Mouse (Mus musculus): ENCODE measurements around the gene Smg9.
"Not testable (repeated sequence)": the region's sequence is repeated elsewhere in the genome, so short reads cannot be mapped to it uniquely, and the experiment has no call there.

The Smg9 gene

DNA sequence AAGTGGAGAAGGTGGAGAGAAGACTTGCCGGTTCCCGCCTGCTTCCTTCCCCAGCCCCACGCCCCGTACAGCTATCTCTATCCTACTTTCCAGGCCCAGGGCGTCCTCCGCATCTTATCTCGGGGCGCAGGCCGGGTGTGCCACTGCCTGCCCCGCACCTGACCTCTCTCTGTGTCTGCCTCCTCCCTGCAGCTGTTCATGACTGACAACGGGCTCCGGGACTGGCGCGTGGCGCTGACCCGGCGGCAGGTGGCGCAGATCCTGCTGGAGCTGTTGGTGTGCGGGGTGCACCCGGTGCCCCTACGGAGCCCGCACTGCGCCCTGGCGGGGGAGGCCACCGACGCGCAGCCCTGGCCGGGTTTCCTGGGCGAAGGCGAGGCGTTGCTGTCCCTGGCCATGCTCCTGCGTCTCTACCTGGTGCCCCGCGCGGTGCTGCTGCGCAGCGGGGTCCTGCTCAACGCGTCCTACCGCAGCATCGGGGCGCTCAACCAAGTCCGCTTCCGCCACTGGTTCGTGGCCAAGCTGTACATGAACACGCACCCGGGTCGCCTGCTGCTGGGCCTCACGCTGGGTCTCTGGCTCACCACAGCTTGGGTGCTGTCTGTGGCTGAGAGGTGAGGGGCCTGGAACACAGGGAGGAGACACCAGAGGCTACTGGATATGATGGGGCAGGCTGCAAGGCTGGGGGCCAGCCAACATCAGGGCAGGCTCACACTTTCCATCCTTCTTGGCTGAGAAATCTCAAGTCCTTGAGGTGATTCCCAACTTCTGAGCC is 22.1 kb upstream of the Smg9 start:
- peak; percentile 13 to 31 for DNase-seq (ENCODE audit: low spot score in 2 of 2)

DNA sequence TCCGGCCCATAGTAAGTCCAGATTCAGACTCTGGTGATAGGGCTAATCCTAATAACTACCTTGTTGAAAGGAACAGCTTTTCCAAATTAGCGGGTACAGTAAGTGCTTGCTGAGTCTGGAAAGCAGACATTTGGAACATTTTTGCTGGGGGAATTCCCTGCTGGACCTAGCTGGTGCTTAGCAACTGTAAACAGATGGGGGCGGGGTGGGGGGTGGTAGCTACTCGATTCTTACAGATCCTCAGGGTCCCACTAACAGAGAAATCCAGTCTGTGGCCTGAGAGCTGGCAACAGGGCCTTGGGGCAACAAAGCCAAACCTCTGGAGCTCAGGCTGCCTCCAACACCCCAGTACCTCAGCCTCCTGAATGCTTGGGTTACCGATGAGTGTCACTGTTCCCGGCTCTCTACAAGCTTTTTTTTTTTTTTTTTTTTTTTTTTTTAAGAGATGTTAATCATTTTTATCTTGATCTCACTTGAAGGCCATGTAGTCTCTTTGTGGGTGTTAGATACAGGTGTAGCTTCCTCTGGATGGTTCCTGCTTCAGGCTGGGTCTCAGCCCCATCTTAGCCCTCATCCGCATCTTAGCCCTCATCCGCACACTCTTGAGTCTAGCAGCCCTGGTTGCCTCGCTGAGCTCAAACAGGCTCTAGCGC is 21.2 kb upstream of the Smg9 start:
- no peak for DNase-seq (ENCODE audit: low spot score in 2 of 2)

DNA sequence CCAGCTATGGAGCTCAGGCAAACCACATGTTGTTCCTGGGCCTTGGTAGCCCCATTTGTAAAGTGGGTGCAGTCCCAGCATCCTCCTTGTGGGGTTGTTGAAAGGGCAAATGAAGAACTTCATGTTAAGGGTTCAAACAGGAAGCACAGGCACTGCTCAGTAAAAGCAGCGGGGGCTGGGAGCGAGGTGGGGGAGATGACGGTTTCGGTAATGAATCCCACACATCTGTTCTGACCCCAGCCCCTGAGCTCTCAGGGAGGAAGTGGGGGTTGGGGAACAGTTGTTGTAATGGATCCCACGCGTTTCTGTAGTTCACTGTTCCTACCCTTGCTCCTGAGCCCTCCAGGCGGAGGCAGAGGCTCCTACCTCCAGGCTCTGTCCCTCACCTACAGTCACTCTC is 19.5 kb upstream of the Smg9 start:
- DNase-seq (ENCODE audit: low spot score in 2 of 2): no peak

DNA sequence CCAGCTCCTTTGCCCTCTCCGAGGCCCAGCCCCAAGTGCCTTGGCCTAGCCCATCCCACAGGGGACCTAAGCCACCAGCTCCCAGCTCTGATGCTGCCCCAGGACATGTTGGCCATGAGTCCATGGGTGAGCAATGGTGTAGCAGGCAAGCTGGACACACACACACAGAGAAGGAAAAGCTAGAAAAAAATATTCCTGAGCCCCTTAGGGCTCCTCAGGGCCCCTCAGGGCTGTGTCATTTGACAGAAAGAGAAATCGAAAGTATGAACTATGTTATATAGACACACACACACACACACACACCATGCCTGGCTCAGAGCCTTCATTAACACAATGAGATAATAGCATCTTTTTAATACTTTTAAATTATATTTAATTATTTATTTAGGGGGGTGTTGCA is 19.0 kb upstream of the Smg9 start:
- no peak for DNase-seq (ENCODE audit: low spot score in 2 of 2)

DNA sequence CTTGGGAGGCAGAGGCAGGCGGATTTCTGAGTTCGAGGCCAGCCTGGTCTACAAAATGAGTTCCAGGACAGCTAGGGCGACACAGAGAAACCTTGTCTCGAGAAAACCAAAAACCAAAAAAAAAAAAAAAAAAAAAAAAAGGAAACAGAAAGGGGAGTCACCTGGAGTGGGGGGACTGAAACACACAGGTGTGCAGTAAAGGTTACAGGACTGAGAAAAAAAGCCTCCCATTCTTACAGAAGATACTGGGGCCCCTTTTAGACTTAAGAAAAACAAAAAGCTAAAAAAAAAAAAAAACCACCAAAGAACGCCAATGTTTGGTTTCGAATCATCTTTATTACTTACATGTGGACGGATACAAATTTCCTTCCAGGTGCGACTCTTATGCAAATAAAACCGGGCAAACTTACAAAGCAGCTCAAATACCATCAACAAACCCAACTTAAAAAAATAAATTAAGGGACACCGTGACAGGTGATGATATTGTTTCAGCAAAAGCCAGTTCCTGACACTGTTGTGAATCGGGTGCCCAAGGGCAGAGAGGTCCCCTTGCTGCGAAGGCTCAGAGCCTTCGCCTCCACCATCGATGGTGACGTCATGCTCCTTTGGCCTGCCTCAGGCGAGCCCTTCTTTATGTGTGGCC is 16.6 kb upstream of the Smg9 start:
- no peak for DNase-seq (ENCODE audit: low spot score in 2 of 2)

DNA sequence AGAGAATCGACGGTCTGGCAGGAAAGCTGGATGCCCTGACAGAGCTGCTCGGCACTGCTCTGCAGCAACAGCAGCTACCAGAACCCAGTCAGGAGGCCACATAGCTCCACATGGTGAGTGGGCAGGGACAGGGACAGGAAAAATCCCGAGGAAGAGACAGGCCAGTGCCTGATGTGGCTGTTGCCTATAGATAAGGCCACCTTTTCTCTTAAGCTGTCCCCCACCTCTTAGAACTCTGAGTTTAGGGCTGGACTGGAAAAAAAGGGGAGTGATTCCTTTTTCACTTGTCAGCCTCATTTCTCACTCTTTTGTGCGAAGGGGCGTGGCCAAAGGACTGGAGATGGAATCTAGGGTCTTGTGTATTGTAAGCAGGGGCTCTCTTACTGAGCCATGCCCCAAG is 15.3 kb upstream of the Smg9 start:
- DNase-seq (ENCODE audit: low spot score in 2 of 2): no peak

DNA sequence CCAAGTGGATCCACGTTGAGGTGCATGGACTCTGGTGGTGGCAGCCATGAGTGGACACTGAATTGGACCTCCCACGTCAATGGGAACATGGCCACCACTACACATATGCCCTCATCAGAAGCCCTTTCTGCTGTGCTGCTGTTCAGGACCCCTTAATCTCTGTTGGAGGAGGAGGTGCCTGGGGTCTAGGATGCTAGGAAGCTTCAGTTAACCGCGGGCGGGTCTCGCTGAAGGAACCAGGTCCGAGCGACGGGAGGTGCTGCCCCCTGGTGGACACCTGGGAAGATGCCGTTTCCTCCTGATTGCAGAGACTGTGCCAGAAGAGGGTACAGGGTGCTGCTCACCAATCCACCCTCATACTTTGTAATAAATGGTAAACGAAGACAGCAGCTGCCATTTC is 14.6 kb upstream of the Smg9 start:
- no peak for DNase-seq (ENCODE audit: low spot score in 2 of 2)

DNA sequence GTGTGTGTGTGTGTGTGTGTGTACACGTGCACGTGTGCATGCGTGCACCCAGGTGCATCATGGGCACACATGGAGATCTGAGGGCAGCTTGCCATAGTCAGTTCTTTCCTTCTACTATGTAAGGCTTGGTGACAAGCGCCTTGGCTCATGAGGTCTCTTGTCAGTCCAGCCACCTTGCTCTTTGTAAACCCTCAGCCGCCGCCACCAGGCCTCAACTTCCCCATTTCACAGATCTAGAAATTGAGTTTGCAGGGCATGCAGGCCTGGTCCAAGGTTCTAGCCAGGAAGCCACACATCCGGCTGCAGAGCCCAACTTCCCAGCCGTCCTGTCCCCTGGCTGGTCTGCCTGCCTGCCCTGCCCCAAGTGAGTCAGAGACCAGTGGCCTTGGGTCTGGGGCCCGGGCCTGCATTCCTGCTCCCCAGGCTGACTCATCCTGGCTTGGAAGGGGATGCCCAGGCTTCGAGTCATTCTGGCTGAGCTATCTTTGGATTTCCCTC is 12.3 kb upstream of the Smg9 start:
- DNase-seq (ENCODE audit: low spot score in 2 of 2): peak in 1 of 2 experiments; percentile 41

DNA sequence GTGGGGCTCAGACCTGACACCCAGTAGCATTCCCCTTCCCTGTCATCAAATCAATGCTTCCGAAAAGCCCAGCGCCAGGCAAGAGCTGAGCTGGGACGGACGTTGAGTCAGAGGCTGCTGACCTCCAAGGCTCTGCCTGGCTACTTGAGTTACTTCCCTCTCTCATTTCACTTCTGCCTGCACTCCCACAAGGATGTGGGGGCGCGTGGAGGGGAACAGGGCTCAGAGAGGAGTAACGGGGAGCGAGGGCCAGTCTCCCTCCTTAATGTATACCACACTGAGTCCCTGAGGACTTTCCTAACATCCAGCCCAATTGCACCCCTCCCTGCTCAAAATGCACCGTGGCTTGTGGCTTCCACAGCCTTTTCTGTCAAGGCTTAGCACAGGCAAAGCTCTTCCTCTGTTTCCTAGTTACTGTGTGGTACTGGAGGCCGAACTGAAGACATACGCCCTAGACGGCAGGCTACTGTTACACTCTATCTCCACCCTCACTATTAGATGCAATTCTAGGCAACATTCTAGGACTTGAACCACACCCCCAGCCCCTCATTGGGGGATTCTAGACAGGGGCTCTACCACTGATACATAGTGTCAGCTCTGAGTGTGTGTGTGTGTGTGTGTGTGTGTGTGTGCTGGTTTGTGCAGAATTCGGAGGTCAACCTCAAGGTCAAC is 9.8 kb upstream of the Smg9 start:
- DNase-seq (ENCODE audit: low spot score in 2 of 2): no peak

DNA sequence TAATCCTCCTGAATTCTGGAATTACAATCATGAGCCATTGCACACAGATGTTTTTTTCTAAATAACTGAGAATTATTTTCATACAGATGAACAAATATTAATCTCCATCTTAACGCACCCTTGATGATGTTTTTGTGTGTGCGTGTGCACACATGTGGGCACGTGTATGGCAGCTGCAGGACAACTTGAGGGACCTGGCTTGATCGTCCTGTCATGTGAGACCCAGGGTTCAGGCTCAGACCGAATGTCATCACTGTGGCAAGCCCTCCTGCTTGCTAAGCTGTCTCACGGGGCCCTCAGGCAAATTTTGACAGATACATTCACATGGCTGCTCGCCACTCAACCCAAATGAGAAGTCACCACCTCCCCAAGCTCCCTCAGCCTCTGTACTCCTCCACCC is 8.9 kb upstream of the Smg9 start:
- DNase-seq (ENCODE audit: low spot score in 2 of 2): no peak

DNA sequence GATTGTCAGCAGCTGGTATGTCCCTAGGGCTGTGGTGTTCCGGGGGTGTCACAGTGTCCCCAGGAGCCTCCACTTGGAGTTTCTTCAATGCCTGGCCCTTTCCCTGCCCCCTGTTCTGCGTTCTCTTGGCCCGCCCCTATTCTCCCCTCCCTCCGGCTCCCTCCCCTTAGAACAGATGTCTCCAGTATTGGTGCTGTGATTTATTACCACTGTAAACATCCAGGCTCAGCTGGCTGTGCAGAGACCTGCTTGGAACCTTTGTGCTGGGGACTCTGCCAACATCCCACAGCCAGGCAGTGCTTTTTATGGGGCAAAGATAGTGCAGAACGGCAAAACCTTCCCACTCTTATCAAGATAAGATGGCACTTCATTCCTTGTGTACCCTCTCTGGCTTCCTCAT is 8.3 kb upstream of the Smg9 start:
- no peak for DNase-seq (ENCODE audit: low spot score in 2 of 2)

DNA sequence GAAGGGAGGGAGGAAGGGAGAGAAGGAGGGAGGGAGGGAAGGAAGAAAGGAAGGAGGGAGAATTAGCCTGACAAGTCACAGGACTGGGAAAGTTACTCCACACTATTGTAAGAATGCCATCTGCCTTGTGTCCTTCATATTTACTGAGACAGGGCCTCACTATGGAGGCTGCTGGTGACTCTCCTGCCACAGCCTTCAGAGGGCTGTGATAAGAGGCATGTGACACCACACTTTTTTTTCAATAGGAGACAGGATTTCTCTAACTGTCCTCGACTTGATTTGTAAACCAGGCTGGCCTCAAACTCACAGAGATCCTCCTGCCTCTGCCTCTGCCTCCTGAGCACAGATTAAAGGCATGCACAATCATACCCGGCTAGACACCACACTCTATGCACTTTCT is 7.7 kb upstream of the Smg9 start:
- DNase-seq (ENCODE audit: low spot score in 2 of 2): no peak

DNA sequence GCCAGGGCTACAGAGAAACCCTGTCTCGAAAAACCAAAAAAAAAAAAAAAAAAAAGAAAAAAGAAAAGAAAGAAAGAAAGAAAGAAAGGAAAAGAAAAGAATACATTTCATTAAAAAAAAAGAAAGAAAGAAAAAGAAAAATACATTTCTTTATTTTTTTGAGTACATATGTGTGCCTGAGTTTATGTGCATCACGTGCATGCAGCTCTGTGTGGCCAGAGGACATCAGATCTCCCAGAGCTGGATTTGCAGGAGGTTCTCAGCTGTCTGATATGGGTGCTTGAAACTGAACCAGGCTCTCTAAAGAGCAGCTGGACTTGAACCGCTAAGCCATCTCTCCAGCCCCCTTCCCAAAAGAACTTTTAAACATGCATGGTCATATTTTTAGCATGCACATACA is 5.4 kb upstream of the Smg9 start:
- DNase-seq (ENCODE audit: low spot score in 2 of 2): no peak

DNA sequence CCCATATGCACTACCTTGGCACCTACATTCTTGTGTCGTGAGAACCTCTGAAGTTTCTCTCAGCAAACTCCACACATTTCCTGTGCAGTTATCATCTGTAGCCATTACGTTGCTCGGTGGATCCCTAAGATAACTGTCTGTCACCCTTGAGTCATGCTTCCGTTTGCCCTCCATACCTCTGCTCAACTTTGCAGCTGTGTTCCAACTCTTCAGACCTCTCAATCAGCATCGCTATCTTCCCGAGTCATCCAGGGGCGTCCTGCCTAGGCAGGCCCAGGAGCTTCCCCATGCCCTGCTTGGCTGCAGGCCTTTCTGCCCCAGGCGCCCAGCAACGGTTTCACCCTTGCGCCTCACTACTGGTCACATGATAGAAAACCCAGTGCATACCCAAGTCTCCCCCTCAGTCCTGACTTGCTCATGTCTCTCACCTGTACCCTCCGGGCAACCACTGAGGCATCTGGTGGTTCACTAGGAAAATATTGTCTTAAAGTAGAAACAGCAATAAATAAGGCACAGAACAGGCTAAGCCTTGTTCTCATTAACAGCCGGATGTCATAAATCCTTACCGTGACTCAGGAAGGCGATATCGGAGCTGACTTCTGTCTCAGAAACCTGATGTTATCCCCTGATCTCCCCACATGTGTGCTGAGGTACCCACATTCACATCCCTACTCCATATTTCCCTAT is 4.8 kb upstream of the Smg9 start:
- no peak for DNase-seq (ENCODE audit: low spot score in 2 of 2)

DNA sequence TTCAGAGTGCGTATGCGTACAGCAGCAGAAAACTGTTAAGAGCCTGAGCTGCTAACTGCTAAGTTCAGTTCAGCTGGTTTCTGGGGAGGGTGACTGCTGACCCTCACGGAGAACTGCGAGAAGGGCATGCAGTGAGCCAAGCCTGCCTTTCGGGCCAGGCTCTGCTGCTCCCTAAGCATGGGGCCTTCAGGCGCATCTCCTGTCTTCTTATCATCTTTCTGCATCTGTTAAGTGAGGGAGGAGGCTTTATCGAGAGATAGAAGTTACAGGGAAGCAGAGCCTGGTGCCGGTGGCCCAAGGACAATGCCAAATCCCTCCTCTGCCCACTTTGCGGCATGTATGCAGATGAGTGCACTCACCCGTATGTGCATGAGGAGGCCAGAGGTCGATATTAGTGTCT is 2.6 kb upstream of the Smg9 start:
- DNase-seq (ENCODE audit: low spot score in 2 of 2): no peak

DNA sequence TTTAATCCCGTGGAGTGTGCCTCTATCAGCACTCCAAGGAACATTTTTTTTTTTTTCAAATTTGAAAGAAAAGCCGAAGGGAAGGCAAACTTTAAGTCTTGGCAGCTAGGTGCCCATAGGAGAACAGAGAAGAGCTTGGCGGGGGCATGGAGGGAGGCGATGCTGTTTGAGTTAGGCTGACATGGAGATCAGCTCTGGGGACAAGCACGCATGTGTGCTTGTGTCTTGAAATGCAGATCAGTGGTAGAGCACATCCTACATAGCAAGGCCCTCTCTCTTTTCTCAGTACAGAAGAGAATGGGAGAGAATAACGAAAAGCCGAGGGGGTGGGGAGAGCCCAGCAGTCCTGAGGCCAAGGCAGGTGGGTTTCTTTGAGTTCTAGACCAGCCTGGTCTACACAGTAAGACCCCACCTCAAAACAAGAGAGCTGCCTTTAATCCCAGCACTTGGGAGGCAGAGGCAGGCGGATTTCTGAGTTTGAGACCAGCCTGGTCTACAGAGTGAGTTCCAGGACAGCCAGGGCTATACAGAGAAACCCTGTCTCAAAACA is 980 bp upstream of the Smg9 start:
- DNase-seq (ENCODE audit: low spot score in 2 of 2): no peak

DNA sequence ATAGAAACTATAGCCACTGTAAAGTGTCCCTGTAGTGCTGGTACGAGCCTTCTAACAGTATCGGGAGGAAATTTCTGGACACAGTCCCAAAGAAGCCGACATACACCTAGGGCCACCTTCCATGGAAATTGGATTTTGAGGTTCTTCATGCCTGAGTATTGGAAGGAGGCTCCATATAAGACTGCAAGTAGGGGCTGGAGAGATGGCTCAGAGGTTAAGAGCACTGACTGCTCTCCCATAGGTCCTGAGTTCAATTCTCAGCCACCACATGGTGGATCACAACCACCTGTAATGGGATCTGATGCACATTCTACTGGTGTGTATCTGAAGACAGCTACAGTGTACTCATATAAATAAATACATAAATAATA is 648 bp downstream of the Smg9 start:
- no peak for DNase-seq (ENCODE audit: low spot score in 2 of 2)

DNA sequence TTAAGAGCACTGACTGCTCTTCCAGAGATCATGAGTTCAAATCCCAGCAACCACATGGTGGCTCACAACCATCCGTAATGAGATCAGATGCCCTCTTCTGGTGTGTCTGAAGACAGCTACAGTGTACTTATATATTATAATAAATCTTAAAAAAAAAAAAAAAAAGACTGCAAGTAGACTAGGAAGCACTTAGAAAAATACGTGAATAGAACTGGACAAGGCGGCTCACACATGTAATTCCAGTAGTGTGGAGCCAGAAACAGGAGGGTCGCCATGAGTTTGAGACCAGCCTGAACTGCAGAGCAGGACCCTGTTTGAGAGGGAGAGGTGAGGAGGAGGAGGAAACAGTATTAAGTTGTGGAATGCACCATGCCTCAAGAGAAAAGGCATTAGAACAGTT is 1.1 kb downstream of the Smg9 start:
- not testable (repeated sequence) for DNase-seq (ENCODE audit: low spot score in 2 of 2)

DNA sequence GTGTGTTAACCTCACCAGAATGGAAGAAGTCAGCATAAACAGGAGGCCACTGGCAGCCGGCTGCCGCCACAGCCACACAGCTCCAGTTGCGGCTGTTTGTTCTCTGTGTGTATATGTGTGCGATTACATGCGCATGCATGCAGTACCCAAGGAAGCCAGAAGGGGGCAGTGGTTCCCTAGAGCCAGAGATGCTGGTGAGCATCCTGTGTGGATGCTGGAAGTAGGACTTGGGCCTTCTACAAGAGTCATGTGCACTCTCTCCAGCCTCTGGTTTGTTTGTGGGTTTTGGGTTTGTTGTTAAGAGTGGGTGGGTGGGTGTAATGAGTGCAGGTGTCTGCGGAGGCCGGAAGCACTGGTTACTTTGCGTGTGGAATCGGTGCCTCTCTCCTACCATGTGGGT is 3.4 kb downstream of the Smg9 start:
- no peak for DNase-seq (ENCODE audit: low spot score in 2 of 2)

DNA sequence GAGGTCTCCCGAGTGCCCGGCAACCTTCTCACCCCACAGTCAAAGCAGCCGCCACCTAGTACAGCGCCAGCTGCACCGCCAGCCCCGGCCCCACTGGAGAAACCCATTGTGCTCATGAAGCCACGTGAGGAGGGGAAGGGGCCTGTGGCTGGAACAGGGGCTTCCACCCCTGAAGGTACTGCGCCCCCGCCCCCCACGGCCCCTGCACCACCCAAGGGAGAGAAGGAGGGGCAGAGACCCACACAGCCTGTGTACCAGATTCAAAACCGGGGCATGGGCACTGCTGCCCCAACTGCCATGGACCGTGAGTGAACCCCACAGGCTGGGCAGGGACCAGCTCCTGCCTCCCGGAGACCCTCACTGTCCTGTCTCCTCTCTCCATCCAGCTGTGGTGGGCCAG is 6.2 kb downstream of the Smg9 start:
- no peak for DNase-seq (ENCODE audit: low spot score in 2 of 2)

DNA sequence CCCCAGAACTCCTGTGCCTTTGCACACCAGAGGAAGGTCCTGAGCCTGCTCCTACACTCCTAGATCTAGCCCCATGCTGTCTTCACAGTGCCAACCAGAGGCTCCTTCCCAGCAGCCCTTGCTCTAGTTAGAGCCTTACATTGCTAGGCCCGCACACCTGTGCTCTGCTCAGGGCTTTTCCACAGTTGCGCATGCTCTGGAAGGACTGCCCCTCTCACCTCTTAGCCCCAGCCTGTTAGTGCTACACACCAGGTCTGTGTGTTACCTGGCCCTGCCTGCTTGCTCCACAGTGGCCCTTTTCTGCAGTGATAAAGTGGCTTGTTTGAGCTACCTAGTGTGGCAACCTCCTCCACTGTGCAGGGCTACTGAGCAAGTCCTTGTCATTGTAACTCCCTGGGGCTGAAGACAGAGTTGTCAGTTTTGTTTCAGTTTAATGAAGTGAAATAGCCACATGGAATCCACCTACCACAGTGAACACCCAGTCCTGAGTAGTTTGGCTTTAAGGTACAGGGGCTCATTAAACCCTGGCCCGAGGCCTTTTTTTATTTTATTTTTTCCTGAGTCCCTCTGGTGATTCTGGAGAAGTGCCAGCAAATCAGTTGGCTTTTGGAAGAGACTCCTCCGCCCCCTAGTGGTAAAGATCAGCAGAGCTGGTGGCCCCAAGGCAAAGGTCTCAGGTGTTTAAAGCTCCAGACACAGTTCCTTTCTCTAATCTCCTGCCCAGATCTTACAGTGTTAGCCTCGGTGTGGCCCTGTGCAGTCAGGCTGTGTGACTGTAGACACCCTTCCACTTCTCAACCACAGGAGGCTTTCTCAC is 7.3 kb downstream of the Smg9 start:
- peak; percentile 38 to 68 for DNase-seq (ENCODE audit: low spot score in 2 of 2)

Measured in heart, adult 9 months (tissue).